Mouse (Mus musculus) heart, embryonic 13.5 days (tissue): Measurements from ENCODE around the gene Erich2. TPM values are rescaled to one million over a fixed set of nuclear protein-coding genes. Genes with fewer than 3 reads are reported as not detected.
A peak's percentile ranks its signal among the peaks of the same experiment; 100 is the strongest.
"Not testable (repeated sequence)": the region's sequence is repeated elsewhere in the genome, so short reads cannot be mapped to it uniquely, and the experiment has no call there.

Experiments
- ATAC-seq: fragments of 200-750 bp; cut with Nextera tagmentation; 2 replicates; pipeline ENCODE4 v1.8.0; 2017; ENCODE audit warnings: moderate TSS enrichment; ENCODE audit not compliant: insufficient number of reproducible peaks, low FRiP score, low TSS enrichment; ENCODE audit errors: extremely low read depth
- H3K27ac ChIP-seq: fragments of 300-500 bp; sonication (generic); replicated peaks from 2 replicates; pipeline ENCODE4 v1.5.1; 2015; ENCODE audit warnings: moderate library complexity, mild to moderate bottlenecking, inconsistent platforms
- H3K27me3 ChIP-seq: fragments of 300-500 bp; sonication (generic); replicated peaks from 2 replicates; pipeline ENCODE4 v1.6.1; 2015; ENCODE audit warnings: mild to moderate bottlenecking, inconsistent platforms
- H3K36me3 ChIP-seq: fragments of 300-500 bp; sonication (generic); 2 replicates; pipeline ENCODE4 v1.6.1; 2015; ENCODE audit warnings: mild to moderate bottlenecking, inconsistent platforms
- H3K4me1 ChIP-seq: fragments of 300-500 bp; sonication (generic); 2 replicates; pipeline ENCODE4 v1.6.1; 2015; ENCODE audit warnings: inconsistent platforms
- H3K4me2 ChIP-seq: fragments of 300-500 bp; sonication (generic); 2 replicates; pipeline ENCODE4 v1.6.1; 2015; ENCODE audit warnings: inconsistent platforms, mild to moderate bottlenecking, moderate library complexity
- H3K4me3 ChIP-seq: fragments of 300-500 bp; sonication (generic); 2 replicates; pipeline ENCODE4 v1.5.1; 2015; ENCODE audit warnings: moderate library complexity, mild to moderate bottlenecking, inconsistent platforms
- H3K9ac ChIP-seq: fragments of 300-500 bp; sonication (generic); 2 replicates; pipeline ENCODE4 v1.6.1; 2015; ENCODE audit warnings: inconsistent platforms, mild to moderate bottlenecking, moderate library complexity
- H3K9me3 ChIP-seq: fragments of 300-500 bp; sonication (generic); 2 replicates; pipeline ENCODE4 v1.6.1; 2016; ENCODE audit warnings: inconsistent platforms
- WGBS: fragments of 180-500 bp; shearing (Covaris S2); methylation state at CpG from one replicate; pipeline ENCODE4 v1.1.7; 2015; ENCODE audit warnings: mixed read lengths; 5-methylcytosine and 5-hydroxymethylcytosine counted together
- polyA plus RNA-seq: library from polyadenylated mRNA; unstranded; fragments of >200 nt; fragmentation: Nextera tagmentation; extraction: Ambion mirVana; gene quantifications from 2 replicates; pipeline ENCODE4 v1.2.1, GENCODE M21; 2015

Erich2 gene
- polyA plus RNA-seq, result 0.59 and 0.64 TPM in 2 replicates

DNA sequence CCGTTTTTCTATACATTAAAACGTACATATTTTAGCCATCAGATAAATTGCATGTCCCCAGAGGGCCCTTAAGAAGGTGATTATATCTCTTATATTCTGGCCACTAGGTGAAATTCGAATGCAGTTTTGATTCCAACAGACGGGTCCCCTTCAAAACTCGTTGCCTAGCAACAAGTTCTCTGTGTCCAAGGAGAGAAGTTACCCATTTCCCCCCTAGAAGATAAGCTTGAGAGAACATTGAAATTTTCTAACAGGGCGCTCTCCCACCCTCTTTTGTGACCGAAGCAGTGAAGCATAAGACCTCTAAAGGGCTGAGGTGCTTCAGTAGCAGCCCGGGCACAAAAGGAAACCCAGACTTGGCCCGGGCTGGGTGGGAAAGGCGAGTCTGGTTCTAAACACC is at the start of gene Erich2:
Gene Erich2 (plus strand): TSS at position 324 of the 400 bp plus-strand sequence.
- Histone ChIP-seq H3K9ac (peak within 1 kb of the TSS; percentile 77), H3K4me2 (peak within 1 kb of the TSS; percentile 85), H3K27me3 (peaks cover 23% of the 10 kb centered on the region), H3K4me3 (peak within 1 kb of the TSS; percentile 69), H3K27ac (peak within 1 kb of the TSS; percentile 21; the same call in 1 of the 2 replicates), H3K9me3 (no peaks in the 10 kb centered on the region), H3K4me1 (peaks cover 14% of the 10 kb centered on the region), H3K36me3 (no peaks in the 10 kb centered on the region)
- ATAC-seq, result no peak
- WGBS, result 25% methylated on average over 10 of the region's 10 CpGs

DNA sequence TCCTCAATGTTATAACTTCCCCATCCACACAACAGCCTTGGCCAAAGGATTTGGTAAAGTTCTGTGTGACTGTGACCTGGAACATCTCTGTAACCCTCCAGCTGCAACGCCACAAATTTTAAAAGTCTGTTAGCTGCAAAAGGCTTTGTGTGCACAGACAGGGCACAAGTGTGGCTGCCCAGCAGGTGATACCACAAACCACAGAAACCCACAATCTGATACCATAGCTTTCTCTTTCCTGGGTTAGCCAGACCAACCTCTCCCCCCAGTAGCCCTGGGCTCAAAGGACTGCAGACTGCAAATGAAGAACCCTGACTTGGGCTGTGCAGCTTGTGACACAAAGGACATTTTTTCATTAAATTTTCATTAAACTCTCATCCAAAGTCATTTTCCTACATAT is 45.0 kb upstream of the Erich2 start:
- Histone ChIP-seq H3K27ac (no peak overlapping the region), H3K9me3 (no peaks in the 10 kb centered on the region), H3K27me3 (peaks cover 46% of the 10 kb centered on the region), H3K36me3 (no peaks in the 10 kb centered on the region), H3K4me1 (no peaks in the 10 kb centered on the region), H3K9ac (no peak overlapping the region), H3K4me2 (no peak overlapping the region), H3K4me3 (no peak overlapping the region)
- no peak for ATAC-seq
- 82% methylated on average over 1 of the region's 1 CpGs for WGBS

DNA sequence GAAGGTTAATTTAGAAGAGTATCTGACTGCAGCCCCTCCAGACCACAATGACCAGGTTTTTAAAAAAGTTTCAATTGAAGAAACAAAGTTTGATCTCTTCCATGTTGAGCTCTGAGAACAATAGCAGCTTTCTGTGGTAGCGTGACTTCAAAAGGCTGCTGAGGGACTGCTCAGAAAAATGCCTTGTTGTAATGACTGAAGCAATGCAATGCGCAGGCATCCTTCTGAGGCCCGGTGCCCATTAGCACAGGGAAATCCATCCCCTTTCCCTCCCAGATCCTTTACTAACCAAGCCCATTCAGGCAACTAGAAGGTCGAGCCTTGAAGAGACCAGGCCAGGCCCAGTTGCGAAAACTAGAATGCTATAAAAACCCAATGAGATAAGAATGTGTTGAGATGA is 37.5 kb upstream of the Erich2 start:
- Histone ChIP-seq H3K4me2 (no peak overlapping the region), H3K9ac (no peak overlapping the region), H3K4me1 (peaks cover 43% of the 10 kb centered on the region), H3K4me3 (no peak overlapping the region), H3K27me3 (peaks cover 87% of the 10 kb centered on the region), H3K9me3 (no peaks in the 10 kb centered on the region), H3K27ac (no peak overlapping the region), H3K36me3 (no peaks in the 10 kb centered on the region)
- no peak for ATAC-seq
- WGBS, result 22% methylated on average over 5 of the region's 5 CpGs

DNA sequence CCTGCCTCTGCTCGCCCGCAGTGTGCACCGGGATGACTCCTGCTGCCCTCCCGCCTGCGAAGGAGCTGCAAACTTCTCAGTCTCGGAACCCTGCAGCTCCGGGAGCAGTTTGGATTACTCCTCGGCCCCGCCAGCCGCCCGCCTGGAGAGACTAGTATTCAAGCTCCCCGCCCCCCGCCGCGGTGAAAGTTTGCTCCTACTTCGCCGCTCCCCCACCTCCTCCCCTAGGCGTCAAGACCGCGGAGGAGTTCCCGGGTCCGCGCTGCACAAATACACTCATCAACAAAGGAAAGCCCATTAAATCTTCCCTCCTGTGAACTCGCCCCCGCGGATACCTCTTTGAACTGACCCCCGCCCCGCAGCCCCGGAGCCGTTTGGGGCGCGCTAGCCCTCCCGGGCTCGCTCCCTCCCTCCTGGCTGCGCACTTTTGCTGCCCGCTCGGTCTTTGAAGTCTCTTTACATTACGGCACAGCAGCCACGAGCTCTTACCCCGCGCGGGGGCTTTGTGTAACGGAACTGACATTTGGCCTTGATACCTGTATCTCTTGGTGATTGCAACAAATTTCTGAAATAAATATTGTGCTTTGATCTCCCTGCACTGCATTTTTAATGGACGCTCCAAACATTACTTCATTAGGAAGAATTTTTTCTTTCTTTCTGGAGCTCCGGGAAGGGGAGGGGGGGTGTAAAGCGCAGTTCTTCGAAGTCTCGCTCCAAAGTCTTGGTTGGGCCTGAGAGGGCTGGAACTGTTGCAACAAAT is 36.6 kb upstream of the Erich2 start:
- no peaks in the 10 kb centered on the region for H3K9me3 ChIP-seq
- peak overlapping the region; percentile 56; the same call in 1 of the 2 replicates for H3K9ac ChIP-seq
- H3K27ac ChIP-seq, result no peak overlapping the region
- peak overlapping the region; percentile 54 for H3K4me3 ChIP-seq
- peaks cover 88% of the 10 kb centered on the region for H3K27me3 ChIP-seq
- WGBS, result under 1% methylated on average over 48 of the region's 48 CpGs
- H3K4me1 ChIP-seq, result peaks cover 52% of the 10 kb centered on the region
- no peaks in the 10 kb centered on the region for H3K36me3 ChIP-seq
- H3K4me2 ChIP-seq, result peak overlapping the region; percentile 80
- no peak for ATAC-seq

DNA sequence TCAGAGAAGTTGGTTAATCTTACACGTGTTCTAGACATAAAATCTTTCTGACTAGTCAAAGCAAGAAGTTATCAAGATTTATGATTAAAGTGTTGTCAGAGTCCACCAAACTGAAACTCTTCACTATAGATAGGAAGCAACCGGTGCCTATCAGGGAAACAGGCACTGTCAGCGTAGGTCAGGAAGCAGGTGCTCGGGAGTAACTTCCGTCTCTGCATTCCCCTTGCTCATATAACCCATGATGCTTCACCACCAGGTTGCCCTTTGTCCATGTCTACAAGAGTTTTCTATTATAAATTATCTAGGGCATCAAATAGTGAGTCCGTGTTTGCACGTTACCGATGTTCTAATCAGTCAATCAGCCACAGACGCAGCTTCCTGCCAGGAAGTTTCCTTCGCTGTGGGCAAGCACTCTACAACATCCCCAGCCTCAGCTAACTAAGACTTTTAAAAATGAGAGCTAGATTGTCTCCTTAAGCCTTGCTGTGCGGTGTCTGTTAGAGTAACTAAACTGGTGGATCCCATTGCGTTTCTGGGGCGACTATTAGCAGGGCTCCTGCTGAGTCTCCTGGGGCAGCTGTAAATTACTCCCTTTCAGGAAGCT is 10.8 kb upstream of the Erich2 start:
- Histone ChIP-seq H3K27ac (no peak overlapping the region; the same call in 1 of the 2 replicates), H3K4me3 (no peak overlapping the region), H3K36me3 (no peaks in the 10 kb centered on the region), H3K4me2 (peak overlapping the region; percentile 30), H3K4me1 (peaks cover 10% of the 10 kb centered on the region; the same call in 1 of the 2 replicates), H3K9me3 (no peaks in the 10 kb centered on the region), H3K9ac (no peak overlapping the region), H3K27me3 (peaks cover 31% of the 10 kb centered on the region)
- ATAC-seq, result no peak
- 17% methylated on average over 13 of the region's 13 CpGs for WGBS

DNA sequence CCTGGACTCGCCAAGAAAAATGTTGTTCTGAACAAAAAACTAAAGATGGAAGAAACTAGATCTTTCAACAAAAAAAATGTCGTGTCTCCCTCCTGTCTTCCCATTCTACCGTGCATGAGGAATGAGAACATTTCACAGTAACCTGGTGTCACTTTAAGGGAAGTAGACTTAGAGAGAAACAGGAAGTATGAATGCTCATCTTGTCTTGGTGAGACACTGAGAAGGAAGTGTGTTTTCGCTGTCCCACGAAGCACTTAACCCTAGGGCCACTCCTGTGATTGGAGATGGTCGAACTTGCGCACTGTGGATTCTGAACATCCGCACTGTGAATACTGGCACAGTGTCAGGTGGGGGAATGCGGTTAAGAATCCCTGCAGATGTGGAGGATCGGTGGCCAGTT is 5.2 kb upstream of the Erich2 start:
- H3K27me3 ChIP-seq, result peaks cover 33% of the 10 kb centered on the region
- WGBS, result 72% methylated on average over 10 of the region's 10 CpGs
- no peak overlapping the region for H3K27ac ChIP-seq
- H3K4me2 ChIP-seq, result no peak overlapping the region
- H3K9me3 ChIP-seq, result no peaks in the 10 kb centered on the region
- H3K4me1 ChIP-seq, result peaks cover 8% of the 10 kb centered on the region
- no peak for ATAC-seq
- H3K9ac ChIP-seq, result no peak overlapping the region
- no peak overlapping the region for H3K4me3 ChIP-seq
- no peaks in the 10 kb centered on the region for H3K36me3 ChIP-seq

DNA sequence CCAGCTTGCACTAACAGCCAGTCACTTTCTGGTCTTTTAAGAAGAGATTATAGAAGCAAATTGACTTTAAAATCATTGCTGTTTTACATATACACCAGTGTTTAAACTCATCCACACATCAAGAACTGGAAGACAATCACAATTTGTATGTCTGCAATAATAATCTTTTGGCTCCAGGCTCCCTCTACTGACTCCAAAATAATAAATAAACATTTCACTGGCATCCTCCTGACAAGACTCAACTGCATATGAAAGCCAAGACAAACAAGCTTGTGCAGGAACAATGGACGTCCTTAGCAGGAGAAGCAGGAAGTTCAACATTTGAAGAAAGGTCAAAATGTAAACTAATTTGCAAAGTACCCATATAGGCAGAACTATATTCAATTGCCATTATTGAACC is 3.4 kb upstream of the Erich2 start:
- H3K27ac ChIP-seq, result peak overlapping the region; percentile 66; the same call in 1 of the 2 replicates
- no peaks in the 10 kb centered on the region for H3K36me3 ChIP-seq
- H3K27me3 ChIP-seq, result peaks cover 23% of the 10 kb centered on the region
- H3K4me1 ChIP-seq, result peaks cover 14% of the 10 kb centered on the region
- no peak for ATAC-seq
- no peaks in the 10 kb centered on the region for H3K9me3 ChIP-seq
- no peak overlapping the region for H3K4me3 ChIP-seq
- H3K9ac ChIP-seq, result no peak overlapping the region
- H3K4me2 ChIP-seq, result no peak overlapping the region
- 23% methylated on average over 1 of the region's 1 CpGs for WGBS

DNA sequence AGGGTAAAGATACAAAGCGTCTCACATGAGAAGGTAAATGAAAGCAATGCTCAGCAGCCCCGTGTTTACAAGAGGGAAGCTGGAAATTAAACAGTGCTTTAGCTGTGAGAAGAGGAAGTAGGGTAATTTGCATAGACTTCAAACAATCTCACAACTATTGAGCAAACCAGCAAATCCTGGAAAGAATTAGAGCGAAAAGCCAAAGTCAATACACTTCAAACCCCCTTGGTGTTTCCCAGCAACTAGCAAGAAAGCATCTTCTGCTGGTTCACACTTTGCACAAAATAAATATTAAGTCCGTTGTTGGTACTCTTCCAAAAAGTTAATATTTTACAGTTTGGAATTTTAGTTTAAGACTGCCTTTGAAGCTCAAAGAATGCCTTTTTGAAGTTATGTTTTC is 2.7 kb upstream of the Erich2 start:
- H3K36me3 ChIP-seq, result no peaks in the 10 kb centered on the region
- no peak overlapping the region for H3K4me3 ChIP-seq
- peaks cover 14% of the 10 kb centered on the region for H3K4me1 ChIP-seq
- WGBS, result 38% methylated on average over 4 of the region's 4 CpGs
- no peak for ATAC-seq
- H3K27me3 ChIP-seq, result peaks cover 23% of the 10 kb centered on the region
- H3K9me3 ChIP-seq, result no peaks in the 10 kb centered on the region
- no peak overlapping the region for H3K9ac ChIP-seq
- no peak overlapping the region for H3K4me2 ChIP-seq
- H3K27ac ChIP-seq, result peak overlapping the region; percentile 33; the same call in 1 of the 2 replicates

DNA sequence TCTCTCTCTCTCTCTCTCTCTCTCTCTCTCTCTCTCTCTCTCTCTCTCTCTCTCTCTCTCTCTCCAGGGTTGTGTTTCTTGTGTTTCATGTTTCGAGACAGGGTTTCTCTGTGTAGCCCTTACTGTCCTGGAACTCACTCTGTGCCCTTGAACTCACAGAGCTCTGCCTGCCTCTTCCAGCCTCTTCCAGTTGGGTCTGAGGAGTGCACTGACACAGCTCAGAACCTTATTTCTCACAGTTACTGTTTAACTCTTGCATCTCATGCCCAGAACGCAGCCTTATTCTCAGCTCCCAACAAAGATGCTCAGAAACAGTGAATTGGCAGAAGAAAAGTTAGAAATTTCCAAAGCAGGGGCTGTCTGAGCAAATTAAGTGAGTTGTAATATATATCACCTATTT is 2.2 kb upstream of the Erich2 start:
- Histone ChIP-seq H3K4me2 (no peak overlapping the region), H3K4me3 (no peak overlapping the region), H3K9ac (no peak overlapping the region), H3K27ac (no peak overlapping the region), H3K36me3 (no peaks in the 10 kb centered on the region), H3K27me3 (peaks cover 23% of the 10 kb centered on the region), H3K9me3 (no peaks in the 10 kb centered on the region), H3K4me1 (peaks cover 14% of the 10 kb centered on the region)
- WGBS, result 42% methylated on average over 2 of the region's 2 CpGs
- no peak for ATAC-seq

DNA sequence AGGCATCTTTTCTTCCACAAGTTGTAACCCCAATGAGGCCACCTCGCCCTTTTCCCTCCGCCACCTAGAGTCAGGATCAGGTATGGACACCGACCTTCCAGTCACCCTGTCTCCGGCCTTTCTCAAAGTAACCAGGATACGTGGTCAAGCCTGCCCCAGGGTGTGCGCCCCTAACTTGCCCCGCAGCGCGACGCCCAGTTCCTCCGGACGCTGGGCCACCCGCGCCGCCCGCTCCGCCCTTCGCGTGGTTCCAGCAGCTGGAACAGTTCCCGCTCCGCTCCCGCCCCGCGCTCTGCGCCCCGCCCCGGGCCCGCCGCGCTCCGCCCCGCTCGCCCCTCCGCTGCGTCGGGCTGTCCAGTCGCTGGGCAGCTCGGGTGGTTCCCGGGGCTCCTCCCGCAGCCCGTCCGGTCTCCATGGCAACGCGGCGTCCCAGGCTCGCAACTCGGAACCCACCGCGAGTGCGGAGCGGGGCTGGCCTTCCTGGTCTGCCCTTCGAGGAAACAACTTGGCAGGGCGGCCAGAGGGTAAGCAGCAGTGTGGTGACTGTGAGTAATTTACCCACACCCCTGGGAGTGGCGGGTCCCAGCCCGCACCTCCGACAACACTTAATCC is 508 bp downstream of the Erich2 start:
- Histone ChIP-seq H3K27me3 (peaks cover 19% of the 10 kb centered on the region), H3K4me2 (peak overlapping the region; percentile 85), H3K4me3 (peak overlapping the region; percentile 69), H3K36me3 (no peaks in the 10 kb centered on the region), H3K9ac (peak overlapping the region; percentile 77), H3K9me3 (no peaks in the 10 kb centered on the region), H3K4me1 (peaks cover 14% of the 10 kb centered on the region), H3K27ac (peak overlapping the region; percentile 21; the same call in 1 of the 2 replicates)
- ATAC-seq, result peak; percentile 88
- under 1% methylated on average over 54 of the region's 56 CpGs for whole genome bisulfite sequencing

DNA sequence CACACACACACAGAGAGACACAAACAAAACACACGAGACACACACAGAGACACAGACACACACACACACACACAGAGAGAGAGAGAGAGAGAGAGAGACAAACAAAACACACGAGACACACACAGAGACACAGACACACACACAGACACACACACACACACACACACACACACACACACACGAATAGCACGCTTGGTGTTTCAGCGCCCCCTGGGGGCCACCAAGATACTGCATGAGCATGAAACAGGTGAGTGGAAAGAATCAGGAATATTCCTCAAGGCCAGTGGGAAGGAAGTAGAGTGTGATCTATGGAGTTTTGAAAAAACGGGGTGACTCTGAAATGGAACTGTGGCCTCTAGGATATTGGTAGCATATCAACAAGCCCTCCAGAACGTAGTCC is 29.7 kb downstream of the Erich2 start:
- H3K36me3 ChIP-seq, H3K27me3 ChIP-seq, H3K9me3 ChIP-seq, H3K27ac ChIP-seq, H3K4me3 ChIP-seq, H3K9ac ChIP-seq, H3K4me2 ChIP-seq, ATAC-seq, H3K4me1 ChIP-seq: not testable (repeated sequence)
- 43% methylated on average over 7 of the region's 7 CpGs for WGBS
